Mouse (Mus musculus) MEL (cell line): ENCODE measurements around the gene Ppp1r10.

Experiments used
- CHD1 ChIP-seq: IDR thresholded peaks from 2 replicates; pipeline ENCODE4 v1.6.1; 2012; ENCODE audit warnings: low read depth, mild to moderate bottlenecking, inconsistent platforms, low read length, improper control_type of control experiment
- CTCF ChIP-seq, 3 experiments: IDR thresholded peaks in 2 of 3; conservative IDR thresholded peaks in 1 of 3; 2 replicates each; pipeline ENCODE4 v1.5.1; 2011 to 2012; ENCODE audit warnings: low read length in 3 of 3, low read depth in 2 of 3, mild to moderate bottlenecking in 2 of 3, improper control_type of control experiment in 1 of 3, inconsistent platforms in 1 of 3, mixed read lengths in 1 of 3, moderate library complexity in 1 of 3; ENCODE audit not compliant: control insufficient read depth in 1 of 3, insufficient read depth in 1 of 3, poor library complexity in 1 of 3, severe bottlenecking in 1 of 3
- E2F4 ChIP-seq: IDR thresholded peaks from 2 replicates; pipeline ENCODE4 v1.6.1; 2011; ENCODE audit warnings: low read depth, low read length, improper control_type of control experiment, borderline replicate concordance
- GATA1 ChIP-seq: IDR thresholded peaks from 2 replicates; pipeline ENCODE4 v1.6.1; 2011; ENCODE audit warnings: low read depth, low read length, improper control_type of control experiment
- JUND ChIP-seq: IDR thresholded peaks from 2 replicates; pipeline ENCODE4 v1.6.1; 2011; ENCODE audit warnings: low read depth, mild to moderate bottlenecking, improper control_type of control experiment, low read length
- KAT2A ChIP-seq: conservative IDR thresholded peaks from 2 replicates; pipeline ENCODE4 v1.6.1; 2012; ENCODE audit warnings: low read depth, low read length, improper control_type of control experiment, inconsistent platforms
- NELFE ChIP-seq: IDR thresholded peaks from 2 replicates; pipeline ENCODE4 v1.6.1; 2011; ENCODE audit warnings: low read depth, low read length, improper control_type of control experiment
- NRF1 ChIP-seq: IDR thresholded peaks from 2 replicates; pipeline ENCODE4 v1.6.1; 2014; ENCODE audit warnings: low read depth, mild to moderate bottlenecking, inconsistent platforms, low read length, improper control_type of control experiment, moderate library complexity; ENCODE audit not compliant: poor library complexity, insufficient read depth, severe bottlenecking
- POLR2A ChIP-seq, 2 experiments: IDR thresholded peaks; 2 replicates each; pipeline ENCODE4 v1.6.1; 2011 to 2012; ENCODE audit warnings: low read length in 2 of 2, mild to moderate bottlenecking in 2 of 2, control low read depth in 1 of 2, improper control_type of control experiment in 1 of 2, low read depth in 1 of 2, moderate library complexity in 1 of 2; ENCODE audit not compliant: control insufficient read depth in 1 of 2, insufficient read depth in 1 of 2, poor library complexity in 1 of 2
- RAD21 ChIP-seq: IDR thresholded peaks from 2 replicates; pipeline ENCODE4 v1.6.1; 2011; ENCODE audit warnings: mild to moderate bottlenecking, low read depth, low read length, improper control_type of control experiment
- TCF12 ChIP-seq: IDR thresholded peaks from 2 replicates; pipeline ENCODE4 v1.6.1; 2014; ENCODE audit warnings: low read depth, mild to moderate bottlenecking, inconsistent platforms, low read length, improper control_type of control experiment, moderate library complexity
- UBTF ChIP-seq: IDR thresholded peaks from 2 replicates; pipeline ENCODE4 v1.6.1; 2012; ENCODE audit warnings: low read depth, mild to moderate bottlenecking, inconsistent platforms, low read length, improper control_type of control experiment, moderate library complexity, borderline replicate concordance; ENCODE audit not compliant: insufficient read depth
- ZNF384 ChIP-seq: IDR thresholded peaks from 2 replicates; pipeline ENCODE4 v1.6.1; 2012; ENCODE audit warnings: low read depth, mild to moderate bottlenecking, inconsistent platforms, low read length, improper control_type of control experiment

DNA sequence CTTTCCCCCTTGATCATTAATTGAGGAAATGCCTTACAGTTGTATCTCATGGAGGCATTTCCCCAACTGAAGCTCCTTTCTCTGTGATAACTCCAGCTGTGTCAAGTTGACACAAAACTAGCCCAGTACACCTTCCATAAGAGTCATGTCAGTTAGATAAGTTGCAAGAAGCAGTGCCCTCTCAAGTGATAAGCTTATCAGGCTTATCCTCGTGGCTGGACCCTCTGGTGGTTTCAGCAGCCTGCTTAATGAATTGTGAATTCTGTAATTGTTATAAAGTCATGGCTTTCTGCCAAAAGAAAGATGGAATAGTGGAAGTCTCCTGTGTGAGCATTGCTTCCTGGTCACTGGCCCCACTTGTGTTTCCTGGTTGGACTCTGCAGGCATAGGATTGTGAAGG, 11.2 kb downstream of the Ppp1r10 start:
- TF ChIP-seq TCF12: peak; percentile 97
- TF ChIP-seq CHD1: no peak
- TF ChIP-seq ZNF384: no peak
- no peak for TF ChIP-seq UBTF
- no peak for TF ChIP-seq CTCF (IDR thresholded peaks at IDR 0.05 in 2 of 3, conservative IDR thresholded peaks at IDR 0.05 in 1 of 3; ENCODE audit: control insufficient read depth in 1 of 3, insufficient read depth in 1 of 3, low read depth in 2 of 3, low read length in 3 of 3, poor library complexity in 1 of 3, severe bottlenecking in 1 of 3)
- no peak for TF ChIP-seq NRF1
- no peak for TF ChIP-seq KAT2A
- no peak; a peak in 2 of 4 replicates for TF ChIP-seq POLR2A (IDR thresholded peaks at IDR 0.05; ENCODE audit: control insufficient read depth in 1 of 2, insufficient read depth in 1 of 2, low read depth in 1 of 2, low read length in 2 of 2, poor library complexity in 1 of 2)
- 0 out of 2 replicates have a peak, but pooled peaks have one; percentile 49 for TF ChIP-seq JUND
- no peak for TF ChIP-seq RAD21
- peak; percentile 99 for TF ChIP-seq GATA1
- no peak for TF ChIP-seq E2F4
- TF ChIP-seq NELFE: no peak
